Mouse (Mus musculus): Measurements from ENCODE around the gene Clrn3. TPM values are rescaled to one million over a fixed set of nuclear protein-coding genes. Genes with fewer than 3 reads are reported as not detected.

Gene Clrn3
- polyA plus RNA-seq, 1 experiment from 2014 or later: not detected

MicroRNAs encoded within 50 kb of the gene (microRNA counts, 519-probe panel; counts per million panel counts)
- microRNA mmu-miR-1962: 582 counts per million, percentile 70 among the panel's probes with 10 or more counts

Small RNA genes within 50 kb of the gene (microRNA-seq; reads per million reads assigned to microRNA genes)
- not detected for gene Mir1962

Other genes starting within 250 kb of the Clrn3 start
- not detected in 2 replicates for gene Foxi2, start 118.3 kb downstream of the Clrn3 start, polyA plus RNA-seq (2016; fragmentation: Nextera tagmentation; extraction: Ambion mirVana)
- gene Ptpre, start 8.8 kb upstream of the Clrn3 start, polyA plus RNA-seq (2016; fragmentation: Nextera tagmentation; extraction: Ambion mirVana): 4.6 and 6.0 TPM in 2 replicates
- 108 and 118 TPM in 2 replicates for gene Mki67, start 187.7 kb upstream of the Clrn3 start, polyA plus RNA-seq (2016; fragmentation: Nextera tagmentation; extraction: Ambion mirVana)